Mouse (Mus musculus) hematopoietic stem cell, adult 5-6 weeks (primary cell): Measurements from ENCODE around the gene Insl5. TPM values are rescaled to one million over a fixed set of nuclear protein-coding genes. Genes with fewer than 3 reads are reported as not detected.
A peak's percentile ranks its signal among the peaks of the same experiment; 100 is the strongest.

ENCODE experiments used
- ATAC-seq, 2 experiments: fragments of 125-278 bp in 1 of 2; replicated peaks in 1 of 2; 2 replicates each; pipeline ENCODE4 v1.8.0; 2016 to 2017; ENCODE audit warnings: inconsistent platforms in 2 of 2, mild to moderate bottlenecking in 2 of 2, moderate number of reproducible peaks in 2 of 2, low read depth in 1 of 2, moderate TSS enrichment in 1 of 2; ENCODE audit not compliant: low FRiP score in 2 of 2, poor library complexity in 2 of 2, severe bottlenecking in 2 of 2, insufficient read depth in 1 of 2, low TSS enrichment in 1 of 2
- total RNA-seq: library from RNA; stranded (forward); fragments of 172-1452, 232-1000 nt; gene quantifications from 2 replicates; pipeline ENCODE4 v1.2.3, GENCODE M21; 2017

The Insl5 gene
- total RNA-seq, 1 experiment from 2014 or later, result not detected

GRCm38 (mm10) chr4:103005190-103005945, 21.3 kb downstream of the Insl5 start:
- ATAC-seq, result no peak

GRCm38 (mm10) chr4:103004681-103005080, 22.0 kb downstream of the Insl5 start:
- no peak for ATAC-seq

- ATAC-seq, result no peak
These were observed 35.0 kb downstream of the Insl5 start for GRCm38 (mm10) chr4:102991685-102992084.

DNA sequence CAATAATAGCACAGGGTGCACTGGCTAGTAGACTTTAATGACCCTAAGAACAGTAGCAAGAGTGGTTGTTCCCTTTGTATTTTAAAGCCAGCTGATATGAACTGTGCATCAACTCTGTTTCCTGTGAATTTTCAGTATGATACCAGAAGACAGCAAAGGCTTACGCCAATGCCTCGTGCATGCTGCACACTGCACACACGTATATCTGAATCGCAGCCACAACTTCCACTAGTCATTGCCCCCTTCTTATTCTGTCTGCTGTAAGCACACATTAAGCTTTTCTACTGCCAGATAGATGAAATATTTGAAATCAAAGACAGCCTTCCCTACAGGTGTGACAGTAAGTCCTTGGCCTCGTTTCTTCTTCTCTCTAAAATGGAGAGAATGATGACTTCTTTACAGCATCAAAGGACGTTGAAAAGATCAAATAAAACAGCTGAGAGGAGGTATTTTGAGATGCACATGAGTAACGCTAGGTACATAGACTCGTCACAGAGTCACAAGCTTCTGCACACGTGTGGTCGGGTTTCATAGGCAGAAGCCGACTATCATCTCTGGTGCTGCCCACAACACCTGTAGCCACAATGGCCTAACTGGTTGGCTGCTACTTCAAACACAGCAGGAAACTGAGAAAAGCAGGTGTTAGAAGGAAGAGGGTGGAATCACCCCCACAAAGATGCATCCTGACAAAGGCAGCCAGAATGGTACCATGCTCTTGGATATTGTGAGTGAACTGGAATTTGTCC, 35.9 kb downstream of the Insl5 start:
- no peak for ATAC-seq

- ATAC-seq, result no peak
These were observed 36.6 kb downstream of the Insl5 start for GRCm38 (mm10) chr4:102990016-102990415.

GRCm38 (mm10) chr4:102989391-102989790, 37.3 kb downstream of the Insl5 start:
- ATAC-seq, result no peak

DNA sequence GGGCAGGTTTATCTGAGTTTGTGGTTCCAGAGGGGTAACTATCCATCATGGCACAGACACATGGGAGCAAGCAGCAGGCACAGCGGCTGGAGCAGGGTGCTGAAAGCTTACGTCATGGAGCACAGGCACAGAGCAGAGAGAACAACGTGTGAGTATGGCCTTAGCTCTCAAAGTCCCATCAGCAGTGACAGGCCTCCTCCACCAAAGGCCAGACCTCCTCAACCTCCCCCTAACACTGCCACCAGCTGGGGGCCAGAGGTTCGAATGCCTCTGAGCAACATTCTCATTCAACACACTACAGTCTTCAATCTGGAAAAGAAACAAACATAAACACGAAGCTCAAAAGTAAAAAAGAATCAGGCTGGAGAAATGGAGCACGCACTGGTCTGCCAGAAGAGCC, 38.1 kb downstream of the Insl5 start:
- ATAC-seq, result no peak

DNA sequence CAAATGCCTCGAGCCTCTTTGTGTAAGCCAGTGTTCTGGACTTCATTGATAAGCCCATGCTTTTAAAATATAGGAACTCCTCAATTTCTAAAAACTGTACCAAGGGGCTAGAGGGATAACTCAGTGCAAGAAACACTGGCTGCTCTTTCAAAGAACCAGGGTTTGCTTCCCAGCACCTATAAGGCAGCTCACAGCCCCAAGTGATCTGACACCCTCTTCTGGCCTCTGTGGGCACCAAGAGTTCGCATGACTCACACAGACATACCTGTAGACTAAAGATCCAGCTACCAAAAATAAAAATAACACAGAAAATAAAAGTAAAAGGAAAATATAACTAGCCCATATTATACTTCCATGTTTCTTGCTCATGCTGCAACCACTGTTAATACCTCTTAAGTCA, 38.9 kb downstream of the Insl5 start:
- no peak for ATAC-seq

DNA sequence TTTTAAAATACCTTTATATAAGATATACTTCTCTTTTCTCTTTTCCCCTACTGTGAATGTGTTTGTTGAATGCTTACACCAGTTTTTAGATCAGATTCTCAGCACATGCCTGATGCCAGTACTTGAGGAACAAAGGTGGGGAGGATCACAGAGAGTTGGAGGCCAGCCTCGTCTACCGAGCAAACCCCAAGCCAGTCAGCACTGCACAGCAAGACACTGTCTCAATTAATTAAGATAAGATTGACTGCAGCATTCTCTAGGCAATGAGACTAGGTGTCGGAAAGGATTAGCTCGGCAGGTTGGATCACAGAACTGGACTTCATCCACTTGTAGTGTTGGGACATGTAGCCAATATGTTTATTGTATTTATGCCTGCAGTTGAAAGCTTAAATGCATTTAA, 39.3 kb downstream of the Insl5 start:
- ATAC-seq, result no peak

DNA sequence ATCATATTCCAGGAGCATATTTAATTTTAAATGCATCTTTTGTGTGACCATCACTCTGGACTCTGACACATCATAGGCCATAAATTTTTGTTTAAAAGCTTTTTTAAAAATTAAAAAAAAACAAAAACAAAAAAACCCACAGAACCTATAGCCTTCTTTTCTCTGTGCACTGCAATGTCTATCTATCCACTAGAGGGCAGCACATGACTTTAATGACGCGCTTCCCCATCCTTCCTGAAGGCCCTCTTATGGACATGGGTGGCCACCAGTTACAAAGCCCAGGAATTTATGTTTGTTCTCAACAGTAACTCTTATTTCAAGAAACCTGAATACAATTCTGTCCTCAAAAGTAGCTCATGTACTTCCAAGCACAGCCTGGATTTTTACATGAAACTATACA, 39.7 kb downstream of the Insl5 start:
- peak; percentile 88 to 91; a peak in 3 of 4 replicates for ATAC-seq

DNA sequence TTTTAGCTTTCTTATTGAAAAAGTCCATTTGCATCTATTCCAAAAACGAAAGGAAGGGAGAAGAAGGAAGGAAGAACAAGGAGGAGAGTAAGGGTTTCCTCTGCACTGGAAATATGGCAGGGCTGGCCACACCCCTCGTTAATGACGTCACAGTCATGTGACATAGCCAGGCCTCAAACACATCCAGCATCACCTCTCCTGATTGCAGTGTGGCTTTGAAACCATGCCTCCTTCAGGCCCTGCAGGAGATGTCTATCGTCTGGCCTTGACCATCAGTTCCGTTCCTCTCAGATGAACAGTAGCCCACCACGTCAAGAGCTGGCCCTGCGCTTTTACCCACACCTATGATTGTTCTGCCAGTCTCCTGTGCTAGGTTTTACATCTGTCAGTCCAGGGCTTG, 40.5 kb downstream of the Insl5 start:
- ATAC-seq, result no peak

- ATAC-seq, result no peak
These were observed 44.9 kb downstream of the Insl5 start for GRCm38 (mm10) chr4:102981709-102982108.

DNA sequence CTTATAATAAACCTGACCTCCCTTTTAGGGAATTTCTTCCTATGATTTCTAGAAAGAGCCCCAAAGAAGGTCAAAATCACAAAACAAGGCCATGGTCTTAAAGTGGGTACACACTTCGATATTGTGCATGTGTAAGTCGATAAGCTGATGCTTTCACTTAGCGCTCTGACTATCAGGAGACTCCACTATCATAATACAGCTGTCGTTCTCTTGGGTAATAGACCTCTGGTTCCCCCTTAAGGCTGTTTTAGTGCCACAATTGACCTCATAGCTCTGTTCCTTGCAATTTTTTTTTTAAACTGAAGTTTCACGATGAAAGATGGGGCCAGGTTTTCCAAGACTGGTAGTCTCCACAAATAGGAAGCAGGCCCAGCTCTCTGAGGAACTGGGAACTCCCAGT, 47.3 kb downstream of the Insl5 start:
- peak; percentile 64 to 85; a peak in 3 of 4 replicates for ATAC-seq

DNA sequence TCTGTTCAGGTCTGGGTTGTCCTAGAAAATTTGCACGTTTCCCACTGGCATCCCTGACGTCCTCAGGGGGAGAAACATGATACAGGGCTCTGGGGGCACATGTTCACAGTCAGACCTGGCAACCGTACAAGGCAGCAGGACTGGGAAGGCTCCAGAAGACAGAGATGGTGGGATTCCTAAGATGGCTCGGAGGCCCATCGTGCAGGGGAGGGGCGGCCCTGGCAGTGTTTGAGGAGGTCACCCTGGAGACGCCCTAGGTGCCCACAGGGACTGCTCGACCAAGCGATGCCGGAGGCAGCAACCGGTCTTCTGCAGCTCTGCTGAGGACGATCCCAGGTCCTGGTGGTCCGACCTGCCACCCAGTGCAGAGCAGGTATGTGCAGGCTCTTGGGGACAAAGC, 48.2 kb downstream of the Insl5 start, which contains the start of gene Tctex1d1:
Gene Tctex1d1, plus strand, starts transcription at position 167 of the 400 bp plus-strand sequence.
- ATAC-seq, result peak; percentile 42 to 56; a peak in 3 of 4 replicates

- no peak for ATAC-seq
These were observed 48.8 kb downstream of the Insl5 start for GRCm38 (mm10) chr4:102977778-102978321.

GRCm38 (mm10) chr4:102976290-102977275, 50.1 kb downstream of the Insl5 start:
- ATAC-seq, result no peak

DNA sequence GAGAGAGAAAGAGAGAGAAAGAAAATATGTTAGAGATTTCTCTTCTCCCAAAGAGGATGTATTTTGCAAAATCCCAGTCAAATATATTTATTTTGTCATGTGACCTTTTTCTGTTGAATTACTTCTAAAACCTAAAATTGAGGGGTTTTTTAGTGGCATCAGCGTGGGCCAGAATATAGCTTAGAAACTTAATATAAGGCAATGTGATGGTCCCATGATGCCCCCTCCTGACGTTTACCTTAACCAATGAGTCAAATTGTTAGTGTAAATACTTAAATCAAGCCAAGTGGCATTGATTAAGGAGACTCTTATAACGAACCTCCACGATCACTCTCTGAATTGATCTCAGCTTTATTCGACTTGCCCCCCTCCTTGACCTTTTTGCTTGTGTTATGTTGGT, 52.5 kb downstream of the Insl5 start:
- no peak for ATAC-seq
